Mouse (Mus musculus): ENCODE data around the gene Olfr559.

Olfr559 gene

DNA sequence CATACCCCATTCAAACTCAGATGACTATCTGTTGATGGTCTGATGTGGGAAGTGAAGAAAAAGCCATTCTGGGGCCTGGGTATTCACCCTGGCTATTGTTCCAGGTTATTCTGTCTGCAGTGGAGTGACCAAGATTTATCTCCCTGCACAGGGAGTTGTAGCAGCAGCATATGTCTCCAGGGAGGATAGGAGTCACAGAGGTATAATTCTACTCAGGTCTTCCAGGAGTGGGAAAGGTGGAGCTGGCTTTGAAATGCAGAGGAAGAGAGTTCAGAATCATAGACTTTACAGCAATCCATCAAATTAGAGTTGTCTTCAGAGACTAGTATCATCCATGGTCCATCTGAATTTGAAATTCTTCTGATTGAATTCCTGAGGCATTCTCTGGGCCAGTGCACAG is at the start of gene Olfr559:
Gene Olfr559, minus strand, starts transcription at position 101 of the 400 bp plus-strand sequence.
- no peak for DNase-seq

DNA sequence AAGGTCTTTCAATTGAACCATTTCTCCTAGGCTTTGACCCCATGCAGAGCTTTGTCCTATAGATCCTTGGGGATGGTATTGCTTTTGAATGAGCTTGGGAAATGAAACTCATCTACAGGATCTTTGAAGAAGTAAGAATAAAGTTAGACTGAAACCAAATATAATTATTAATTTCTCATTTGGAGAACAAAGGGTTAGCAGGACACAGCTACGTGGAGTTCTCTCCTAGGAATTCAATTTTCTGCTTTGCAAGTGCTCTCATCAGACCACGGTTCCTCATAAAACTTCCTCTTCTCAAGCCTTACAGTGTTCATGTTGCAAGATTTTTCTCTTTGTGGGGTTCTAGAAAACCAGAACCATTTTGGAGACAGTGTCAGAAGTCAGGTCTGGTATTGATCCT is 43.6 kb upstream of the Olfr559 start, which contains the start of gene Olfr561:
Gene Olfr561, plus strand, starts transcription at position 301 of the 400 bp plus-strand sequence.
- DNase-seq, result no peak

DNA sequence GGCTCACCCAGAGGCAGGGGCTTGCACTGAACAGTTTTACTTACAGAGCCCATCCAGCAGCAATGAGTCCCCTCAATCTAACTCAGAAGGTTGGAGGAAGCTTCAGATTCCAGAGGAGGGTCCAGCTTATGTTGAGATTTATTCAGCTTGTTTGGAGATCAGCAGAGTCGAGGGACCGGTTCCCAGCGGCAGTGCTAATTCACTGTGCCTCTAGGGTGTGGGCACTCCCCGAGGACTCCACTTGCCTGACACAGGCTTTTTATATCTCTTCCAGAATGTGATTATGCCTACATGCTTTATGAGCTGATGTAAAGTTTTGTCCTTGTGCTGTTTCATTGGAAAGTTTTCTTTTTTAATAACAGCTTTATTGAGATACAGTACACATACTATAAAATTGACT is 32.0 kb upstream of the Olfr559 start, which contains the start of the genes Olfr560 and Olfr78:
Gene Olfr560, minus strand, starts transcription at position 101 of the 400 bp plus-strand sequence.
Gene Olfr78, minus strand, starts transcription at position 206 of the 400 bp plus-strand sequence.
- no peak for DNase-seq

DNA sequence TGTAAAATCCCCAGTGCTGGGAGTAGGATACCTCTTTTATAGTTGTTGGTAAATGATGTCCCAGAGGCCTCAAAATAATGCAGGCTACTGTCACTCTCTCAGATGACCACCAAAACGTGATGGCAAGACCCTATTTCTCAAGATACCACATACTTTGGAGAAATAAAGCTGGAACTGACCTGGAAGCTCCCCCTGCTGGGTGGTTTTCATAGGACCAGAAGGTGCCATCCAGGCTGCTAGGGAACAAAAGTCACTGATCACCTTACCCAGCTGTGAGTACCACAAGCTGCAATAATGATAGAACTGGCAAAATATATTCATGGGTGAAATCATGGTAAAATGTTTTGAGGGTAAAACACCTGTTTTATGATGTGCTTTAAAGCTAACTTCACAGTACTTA is 24.8 kb upstream of the Olfr559 start:
- no peak for DNase-seq

DNA sequence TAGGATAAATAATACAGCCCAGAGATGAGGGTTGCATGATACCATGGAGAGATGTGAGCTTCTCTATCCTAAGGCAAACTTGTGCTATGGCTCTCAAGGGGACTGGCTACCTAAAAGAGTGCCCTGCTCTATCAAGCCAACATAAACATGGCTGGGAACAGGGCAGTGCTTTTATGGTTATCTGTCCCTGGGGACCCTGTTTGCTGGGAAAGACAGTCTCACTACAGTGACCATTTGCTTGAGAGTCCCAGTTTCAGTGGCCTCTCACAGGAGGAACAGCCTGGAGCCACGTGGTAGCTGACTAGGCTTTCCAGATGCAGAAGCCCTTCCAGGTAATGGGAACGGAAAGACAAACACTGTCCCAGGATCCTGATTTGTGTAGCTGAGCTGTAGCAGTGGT is 10.4 kb upstream of the Olfr559 start:
- no peak for DNase-seq

DNA sequence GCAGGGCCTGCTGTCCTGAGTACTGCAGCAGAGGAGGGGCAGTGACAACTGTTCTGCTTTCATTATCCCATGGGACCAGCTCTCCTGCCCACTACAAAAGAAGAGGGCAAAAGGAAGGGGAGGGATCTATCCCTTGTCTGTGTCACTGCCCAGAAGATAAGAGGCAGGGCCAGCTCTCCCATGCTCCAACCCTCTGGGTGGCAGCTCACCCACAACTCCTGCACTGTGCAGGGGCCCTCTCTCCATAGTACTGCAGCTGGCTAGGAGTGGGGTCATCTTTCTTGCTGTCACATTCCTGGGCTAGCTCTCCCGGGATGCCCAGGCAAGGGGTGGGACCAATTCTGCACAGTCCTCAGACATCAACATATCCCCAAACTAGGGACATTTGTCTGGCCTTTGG is 6.5 kb upstream of the Olfr559 start:
- DNase-seq, result no peak

DNA sequence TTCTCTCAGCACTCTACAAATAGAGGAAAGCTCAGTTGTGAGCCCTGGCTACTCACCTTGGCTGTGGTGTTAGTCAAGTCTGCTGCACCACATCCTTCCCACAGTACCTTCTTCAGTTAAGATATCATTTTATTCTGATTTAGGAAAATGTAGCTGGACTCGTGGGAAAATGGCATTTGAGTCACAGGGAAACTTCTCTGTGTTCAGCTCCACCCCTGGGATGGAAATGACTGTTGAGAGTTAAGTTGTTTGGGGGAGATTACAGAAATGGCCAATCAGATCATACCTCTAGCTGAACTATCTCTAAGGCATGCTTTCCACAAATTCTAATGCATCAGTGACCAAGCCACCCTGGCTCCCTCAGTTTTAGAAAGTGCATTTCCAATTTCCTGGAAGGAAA is 8.3 kb downstream of the Olfr559 start, which contains the start of gene Olfr33:
Gene Olfr33, minus strand, starts transcription at position 101 of the 400 bp plus-strand sequence.
- no peak for DNase-seq

DNA sequence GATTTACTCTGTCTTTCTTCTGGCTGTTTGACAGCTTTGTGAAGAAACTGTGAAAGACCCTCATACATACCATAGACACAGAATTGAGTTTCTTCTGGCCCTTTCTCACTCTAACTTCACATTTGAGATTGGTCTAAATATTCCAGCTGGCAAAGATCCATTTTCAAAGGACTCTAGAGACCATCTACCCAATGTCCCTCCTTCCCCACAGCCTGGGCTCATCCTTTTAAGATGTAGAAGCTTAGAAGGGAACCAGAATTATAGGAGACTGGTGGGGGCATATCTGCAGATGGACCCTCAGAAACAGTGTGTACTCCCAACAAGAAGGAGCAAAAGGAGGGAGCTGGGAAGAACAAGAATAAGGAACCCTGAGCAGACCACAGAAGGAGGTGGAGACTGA is 25.4 kb downstream of the Olfr559 start, which contains the start of gene Olfr558:
Gene Olfr558, plus strand, starts transcription at position 301 of the 400 bp plus-strand sequence.
- DNase-seq, result no peak

DNA sequence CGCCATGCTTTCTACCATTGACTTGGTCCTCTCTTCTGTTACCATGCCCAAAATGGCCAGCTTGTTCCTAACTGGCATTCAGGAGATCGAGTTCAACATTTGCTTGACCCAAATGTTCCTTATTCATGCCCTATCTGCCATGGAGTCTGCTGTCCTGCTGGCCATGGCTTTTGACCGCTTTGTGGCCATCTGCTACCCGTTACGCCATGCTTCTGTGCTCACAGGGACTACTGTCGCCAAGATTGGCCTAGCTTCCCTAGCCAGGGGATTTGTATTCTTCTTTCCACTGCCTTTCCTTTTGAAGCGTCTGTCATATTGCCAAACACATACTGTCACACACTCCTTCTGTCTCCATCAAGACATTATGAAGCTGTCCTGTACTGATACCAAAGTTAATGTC is 28.8 kb downstream of the Olfr559 start:
- DNase-seq, result no peak

DNA sequence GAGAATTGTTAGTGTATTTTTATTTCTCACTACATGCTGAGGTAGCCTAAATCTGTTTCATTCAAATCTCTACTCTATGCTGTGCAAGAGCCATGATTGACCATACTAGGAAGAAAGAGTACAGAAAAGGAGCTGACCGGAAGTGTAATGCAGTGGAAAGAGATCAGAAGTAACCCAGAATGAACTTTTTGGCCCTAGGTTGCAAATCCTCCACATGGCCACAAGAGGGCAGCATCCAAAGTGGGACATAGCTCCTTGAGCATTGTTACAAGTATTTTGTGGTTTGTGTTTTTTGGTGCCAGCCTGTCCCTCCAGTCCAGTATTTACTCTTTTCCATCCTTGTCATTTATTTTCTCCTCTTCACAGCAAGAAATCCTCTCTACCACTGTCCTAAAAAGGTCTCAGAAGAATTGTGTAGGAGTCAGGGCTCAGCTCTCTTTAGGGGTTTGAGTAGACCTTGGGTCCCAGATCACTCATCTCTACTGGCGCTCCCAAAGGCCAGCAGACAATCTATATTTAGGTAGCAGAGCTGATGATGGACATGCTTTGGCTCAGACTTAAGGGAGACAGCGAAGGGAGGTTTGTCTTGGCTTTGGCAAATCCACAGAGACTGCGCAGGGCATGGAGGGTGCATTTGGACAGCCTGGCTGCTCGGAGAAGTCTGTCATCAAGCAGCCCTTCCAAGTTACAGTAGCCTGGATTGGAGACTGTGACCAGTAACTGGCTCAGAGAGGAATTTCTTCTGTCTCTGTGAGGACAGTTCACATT is 31.7 kb downstream of the Olfr559 start, which contains the start of gene Olfr557:
Gene Olfr557, plus strand, starts transcription at position 553 of the 768 bp plus-strand sequence.
- DNase-seq, result no peak

DNA sequence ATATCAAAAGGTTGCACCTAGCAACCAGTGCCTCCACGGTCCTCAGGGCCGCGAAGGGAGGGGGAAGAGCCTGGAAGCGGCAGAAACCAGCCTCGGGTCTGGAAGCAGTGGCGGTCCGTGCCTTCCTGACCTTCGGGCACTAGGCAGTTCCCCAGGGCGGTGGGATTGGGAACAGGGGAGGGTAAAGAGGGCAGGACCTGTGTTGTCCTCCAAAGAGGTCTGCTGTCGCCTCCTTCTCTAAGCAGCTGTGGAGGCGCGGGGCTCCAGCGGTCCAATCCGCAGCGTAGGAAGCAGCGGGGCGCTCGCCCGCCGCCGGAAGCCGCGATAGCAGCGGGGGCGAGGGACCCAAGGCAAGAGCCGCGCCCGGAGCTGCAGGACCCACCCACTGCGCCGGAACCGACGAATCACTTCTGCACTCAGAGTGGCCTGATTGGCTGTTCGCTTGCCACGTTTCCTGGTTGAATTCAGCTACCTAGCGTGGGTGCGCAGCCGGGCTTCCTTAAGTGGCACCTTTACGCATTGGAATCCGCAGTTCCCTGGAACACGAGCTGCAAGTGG is 40.3 kb downstream of the Olfr559 start, which contains the start of gene Trim68:
Gene Trim68, minus strand, starts transcription at position 384 of the 558 bp plus-strand sequence.
- peak; percentile 95 for DNase-seq

DNA sequence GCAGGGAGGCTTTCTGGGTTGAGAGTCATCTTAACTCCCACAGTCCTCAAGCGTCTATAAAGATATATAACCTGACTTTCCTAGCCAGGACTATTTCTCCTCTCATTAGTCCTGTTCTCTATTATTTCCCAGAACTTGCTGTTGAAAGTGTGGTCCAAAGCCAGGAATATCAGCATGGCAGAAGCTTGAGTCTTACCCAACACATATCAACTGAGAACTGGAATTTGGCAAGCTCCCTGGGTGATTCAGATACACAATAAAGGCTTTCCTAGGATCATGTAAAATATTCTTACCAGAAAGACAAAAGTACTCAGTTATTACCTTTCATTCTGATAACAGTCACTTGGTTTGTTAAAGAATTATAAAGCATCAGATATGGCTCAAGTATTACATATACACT is 45.4 kb downstream of the Olfr559 start:
- DNase-seq, result no peak

DNA sequence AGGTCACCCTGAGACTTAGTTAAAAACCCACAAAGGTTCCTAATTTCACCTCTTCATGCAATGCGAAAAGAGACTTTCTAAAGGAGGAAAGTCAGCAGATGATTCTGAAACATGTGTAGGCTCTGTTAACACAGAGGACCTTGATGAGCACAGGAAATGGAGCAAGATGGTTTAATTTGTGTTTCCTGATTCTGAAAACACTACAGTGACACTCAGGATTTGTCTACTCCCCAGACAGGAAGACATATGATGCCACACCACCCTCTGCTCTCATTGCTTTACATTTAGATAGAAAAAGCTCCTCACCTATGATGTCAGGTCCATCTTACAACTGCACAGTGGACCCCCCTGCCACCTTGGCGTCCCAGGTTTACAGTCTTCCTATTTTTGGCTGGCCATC is 51.1 kb downstream of the Olfr559 start:
- no peak for DNase-seq

All from lung, adult 18-20 months (tissue).